Mouse (Mus musculus) left cerebral cortex, postnatal 10 days (tissue): ENCODE results near the gene Fmnl3. TPM values are rescaled to one million over a fixed set of nuclear protein-coding genes. Genes with fewer than 3 reads are reported as not detected.

ENCODE experiments used
- DNase-seq, 2 experiments: peaks; one replicate each; pipeline ENCODE4 v3.0.0; 2021 to 2022; ENCODE audit warnings: low spot score in 2 of 2, mixed read lengths in 1 of 2; ENCODE audit errors: extremely low spot score in 1 of 2
- intact Hi-C: fragments of 180-260 bp; cut with DNase I; formaldehyde crosslinking; loops from one replicate; pipeline ENCODE4 v1.15.1; 2025
- total RNA-seq, 2 experiments: library from RNA; stranded (reverse); gene quantifications; 2 replicates each; pipeline ENCODE4 v1.2.3; 2021

Fmnl3 gene
- total RNA-seq, 2 experiments from 2014 or later = 12.6 to 14.1 TPM

- DNase-seq = peak in 1 of 2 experiments; percentile 52
- intact Hi-C loops = loop anchor here (2.0 kb wide), 1 partner anchor 40 kb away; no protein-coding TSS in a partner anchor
These were observed 43.9 kb downstream of the Fmnl3 start for GRCm38 (mm10) chr15:99326407-99326806.

GRCm38 (mm10) chr15:99325598-99325997 lies 44.7 kb downstream of the Fmnl3 start:
- intact Hi-C loops = no loop called here
- no peak for DNase-seq

- no peak for DNase-seq
These were observed 46.1 kb downstream of the Fmnl3 start for GRCm38 (mm10) chr15:99324151-99324550.

GRCm38 (mm10) chr15:99320978-99321377 lies 49.3 kb downstream of the Fmnl3 start:
- no peak for DNase-seq
- intact Hi-C loops = no loop called here

More at GRCm38 (mm10) chr15:99324151-99324550, 46.1 kb downstream of the Fmnl3 start:
- intact Hi-C loops = no loop called here

DNA sequence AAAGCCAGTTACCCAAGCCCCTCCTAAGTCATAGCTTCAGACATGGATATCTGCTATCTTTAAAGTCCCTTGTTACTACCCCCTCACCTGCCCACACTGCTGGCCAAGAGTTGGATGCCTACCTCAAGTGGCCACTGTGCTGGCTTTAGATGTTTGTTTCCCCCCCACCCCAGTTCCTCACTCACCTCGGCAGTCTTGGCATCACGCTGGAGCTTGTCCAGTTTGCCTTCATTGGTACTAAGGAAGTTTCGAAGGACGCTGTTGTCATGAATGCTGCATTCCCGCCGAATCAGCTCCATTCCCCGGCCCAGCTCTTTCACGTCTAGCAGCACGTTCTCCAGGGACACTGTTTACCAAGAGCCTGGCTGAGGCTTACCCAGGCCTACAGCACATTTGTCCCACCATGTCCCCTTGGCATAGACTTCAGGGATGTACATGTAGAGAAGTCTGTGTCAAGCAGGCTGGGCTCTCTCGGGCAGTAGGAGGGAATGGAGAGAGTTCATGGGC lies 50.1 kb downstream of the Fmnl3 start:
- DNase-seq = no peak

GRCm38 (mm10) chr15:99319411-99319871 lies 50.8 kb downstream of the Fmnl3 start:
- no peak for DNase-seq

More for the DNA sequence above, 50.1 kb downstream of the Fmnl3 start:
- intact Hi-C loops = no loop called here

DNA sequence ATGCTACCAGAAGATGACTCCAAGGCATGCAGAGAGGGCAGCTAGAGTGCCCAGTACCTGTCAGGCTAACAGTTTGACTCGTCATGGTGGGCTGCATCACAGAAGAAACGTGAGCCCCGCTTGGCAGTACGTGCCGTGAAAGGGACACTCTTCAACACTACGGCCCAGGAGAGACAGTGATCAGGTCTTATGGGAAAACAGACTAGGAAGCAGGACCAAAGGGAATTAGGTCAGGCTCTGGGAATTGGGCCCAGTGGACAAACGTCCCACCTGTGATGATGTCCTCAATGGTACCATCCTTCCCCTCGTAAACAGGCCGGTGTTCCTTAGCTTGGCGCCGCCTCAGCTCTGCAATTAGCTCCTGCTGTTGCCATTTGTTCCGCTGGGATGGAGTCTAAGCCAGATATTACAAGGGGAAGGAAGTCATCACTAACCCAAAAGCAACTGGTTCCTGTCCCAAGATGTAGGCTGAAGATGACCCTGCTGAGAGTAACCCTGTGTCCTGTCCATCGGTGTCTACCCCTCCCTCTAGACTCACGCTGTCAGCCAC lies 51.3 kb downstream of the Fmnl3 start:
- intact Hi-C loops = loop anchor here (10.0 kb wide), 1 partner anchor 156 kb away; the partner anchor contains the start of gene Bcdin3d
- DNase-seq = no peak

More at GRCm38 (mm10) chr15:99319411-99319871, 50.8 kb downstream of the Fmnl3 start:
- intact Hi-C loops = loop anchor here (10.0 kb wide), 1 partner anchor 155 kb away; the partner anchor contains the start of gene Bcdin3d

GRCm38 (mm10) chr15:99318071-99318470 lies 52.2 kb downstream of the Fmnl3 start:
- no peak for DNase-seq
- intact Hi-C loops = loop anchor here (10.0 kb wide), 1 partner anchor 157 kb away; the partner anchor contains the start of gene Bcdin3d

GRCm38 (mm10) chr15:99317267-99317651 lies 53.0 kb downstream of the Fmnl3 start:
- intact Hi-C loops = loop anchor here (2.0 to 10.0 kb wide), 2 partner anchors 54 to 158 kb away; partner anchors contain the start of genes Bcdin3d and Fmnl3
- peak in 1 of 2 experiments; percentile 81 for DNase-seq

DNA sequence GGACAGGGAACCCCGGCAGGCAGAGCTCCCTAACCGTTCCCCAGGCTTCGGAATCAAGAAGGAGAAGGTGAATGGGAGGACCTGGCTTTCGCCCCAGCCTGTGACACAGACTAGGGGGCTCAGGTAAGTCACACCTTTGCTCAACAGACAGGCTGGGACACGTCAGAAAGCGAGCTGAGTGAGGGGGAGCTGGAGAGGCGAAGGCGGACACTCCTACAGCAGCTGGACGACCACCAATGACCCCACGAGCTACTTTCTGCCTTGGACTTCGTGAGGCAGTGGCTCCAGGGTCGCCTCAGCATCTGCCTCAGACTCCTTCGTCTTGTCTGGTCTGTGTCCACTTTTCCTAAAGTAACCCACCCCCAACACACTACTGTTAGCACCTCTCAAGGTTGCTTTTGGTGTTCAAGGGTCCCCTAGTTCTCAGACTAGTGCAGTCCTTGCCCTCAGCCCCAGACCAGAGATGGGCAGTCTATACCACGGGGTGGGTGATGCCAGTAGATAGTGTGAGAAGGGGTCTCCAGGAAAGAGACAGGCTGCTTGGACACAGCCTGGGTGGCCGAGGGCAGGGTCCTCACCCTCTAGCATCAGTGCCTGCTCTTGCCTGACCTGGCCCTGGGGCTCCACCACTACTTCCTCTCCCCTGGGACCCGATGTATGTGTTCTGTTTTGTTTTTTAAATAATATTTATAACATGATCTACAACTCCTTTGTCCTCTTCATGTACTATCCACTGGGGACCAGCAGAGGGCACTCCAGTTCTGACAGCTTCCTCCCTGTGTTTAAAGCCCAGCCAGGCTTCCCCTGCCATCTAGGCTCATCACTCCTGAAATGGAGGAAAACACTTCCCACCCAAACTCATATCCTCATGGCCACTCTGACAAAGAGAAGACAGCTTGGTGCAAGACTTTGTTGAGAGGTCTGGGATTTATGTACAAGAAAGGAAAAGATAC lies 53.7 kb downstream of the Fmnl3 start:
- DNase-seq = peak; percentile 79 to 87
- intact Hi-C loops = loop anchor here (2.0 to 10.0 kb wide), 2 partner anchors 54 to 158 kb away; partner anchors contain the start of genes Bcdin3d and Fmnl3

DNA sequence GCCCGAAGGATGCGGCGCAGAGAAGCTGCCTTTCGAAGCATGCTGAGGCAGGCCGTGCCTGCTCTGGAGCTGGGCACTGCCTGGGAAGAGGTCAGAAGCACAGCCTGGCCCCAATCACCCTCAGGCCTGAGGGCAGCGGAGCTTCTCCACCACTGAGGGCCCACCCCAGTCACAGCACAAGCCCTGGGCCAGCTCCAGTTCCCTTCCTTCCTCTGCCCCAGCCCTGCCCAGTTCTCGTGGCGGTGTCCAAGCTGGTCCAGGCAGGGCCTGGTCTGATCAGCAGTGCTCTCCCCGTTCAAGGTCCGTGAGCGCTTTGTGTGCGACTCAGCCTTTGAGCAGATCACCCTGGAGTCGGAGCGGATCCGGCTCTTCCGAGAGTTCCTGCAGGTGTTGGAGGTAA lies 55.4 kb downstream of the Fmnl3 start:
- intact Hi-C loops = loop anchor here (10.0 kb wide), 1 partner anchor 160 kb away; the partner anchor contains the start of gene Bcdin3d
- DNase-seq = no peak

GRCm38 (mm10) chr15:99310617-99311016 lies 59.7 kb downstream of the Fmnl3 start:
- intact Hi-C loops = loop anchor here (10.0 kb wide), 1 partner anchor 164 kb away; the partner anchor contains the start of gene Bcdin3d
- no peak for DNase-seq

- intact Hi-C loops = no loop called here
- no peak for DNase-seq
These were observed 60.7 kb downstream of the Fmnl3 start for GRCm38 (mm10) chr15:99309549-99309948.

- DNase-seq = no peak
- intact Hi-C loops = no loop called here
These were observed 62.8 kb downstream of the Fmnl3 start for GRCm38 (mm10) chr15:99307476-99307875.

DNA sequence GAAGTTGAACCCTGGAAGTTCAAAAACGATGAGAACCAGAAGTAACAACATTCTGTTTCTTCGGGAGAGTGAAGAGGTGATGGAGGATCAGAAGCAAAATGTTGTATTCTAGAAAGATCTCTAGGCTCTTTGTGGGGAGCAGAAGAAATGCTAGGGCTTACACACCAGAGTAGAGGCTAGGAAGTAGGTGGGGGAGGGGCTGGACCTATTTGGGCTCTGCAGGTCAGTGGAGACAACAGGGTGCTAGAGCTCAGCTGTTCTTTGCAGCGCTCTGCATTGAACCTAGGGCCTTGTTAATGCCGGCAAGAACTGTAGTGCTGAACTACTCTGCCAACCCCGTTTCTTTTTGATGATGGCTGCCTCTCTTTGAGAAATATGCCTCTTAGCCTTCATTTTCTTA lies 74.1 kb downstream of the Fmnl3 start:
- intact Hi-C loops = no loop called here
- no peak for DNase-seq

- peak in 1 of 2 experiments; percentile 65 for DNase-seq
These were observed 74.7 kb downstream of the Fmnl3 start, which contains the start of gene Fam186b for GRCm38 (mm10) chr15:99295484-99295981. Fam186b (minus strand) TSS chr15:99295888.

DNA sequence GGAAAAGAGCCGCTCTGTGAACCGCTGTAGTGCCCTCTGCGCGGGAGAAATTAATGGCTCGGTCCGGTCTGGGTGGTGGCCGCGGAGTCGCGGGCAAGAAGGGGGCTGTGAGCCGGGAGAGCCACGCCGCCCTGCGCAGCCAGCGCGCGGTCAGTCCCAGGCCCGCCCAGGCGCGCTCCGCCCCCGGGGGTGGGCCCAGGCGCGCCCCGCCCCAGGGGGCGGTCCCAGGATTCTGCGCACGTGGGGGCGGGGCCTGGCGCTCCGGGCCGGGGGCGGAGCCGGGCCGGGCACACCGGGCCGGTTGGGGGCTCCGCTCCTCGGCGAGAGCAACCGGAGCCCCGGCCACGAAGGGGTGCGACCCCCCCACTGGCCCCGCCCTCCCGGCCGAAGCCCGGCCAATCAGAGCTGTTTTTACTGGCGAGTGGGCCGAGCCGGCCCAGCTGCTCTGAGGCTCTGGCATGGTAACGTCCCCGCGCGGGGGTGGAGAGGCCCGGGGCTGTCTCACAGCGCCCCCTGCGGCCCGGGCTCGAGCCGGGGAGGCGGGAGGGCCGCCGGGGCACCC lies 75.4 kb downstream of the Fmnl3 start, which contains the start of gene Prpf40b:
Gene Prpf40b (plus strand): TSS at position 275 of the 562 bp plus-strand sequence.
- intact Hi-C loops = no loop called here
- DNase-seq = peak; percentile 93 to 97

More at GRCm38 (mm10) chr15:99295484-99295981, 74.7 kb downstream of the Fmnl3 start, which contains the start of gene Fam186b:
- intact Hi-C loops = no loop called here

GRCm38 (mm10) chr15:99294287-99294686 lies 76.0 kb downstream of the Fmnl3 start:
- intact Hi-C loops = no loop called here
- DNase-seq = no peak
